Comparison of ENCODE assay signal across 13 mouse cellular contexts in the genomic region with DNA sequence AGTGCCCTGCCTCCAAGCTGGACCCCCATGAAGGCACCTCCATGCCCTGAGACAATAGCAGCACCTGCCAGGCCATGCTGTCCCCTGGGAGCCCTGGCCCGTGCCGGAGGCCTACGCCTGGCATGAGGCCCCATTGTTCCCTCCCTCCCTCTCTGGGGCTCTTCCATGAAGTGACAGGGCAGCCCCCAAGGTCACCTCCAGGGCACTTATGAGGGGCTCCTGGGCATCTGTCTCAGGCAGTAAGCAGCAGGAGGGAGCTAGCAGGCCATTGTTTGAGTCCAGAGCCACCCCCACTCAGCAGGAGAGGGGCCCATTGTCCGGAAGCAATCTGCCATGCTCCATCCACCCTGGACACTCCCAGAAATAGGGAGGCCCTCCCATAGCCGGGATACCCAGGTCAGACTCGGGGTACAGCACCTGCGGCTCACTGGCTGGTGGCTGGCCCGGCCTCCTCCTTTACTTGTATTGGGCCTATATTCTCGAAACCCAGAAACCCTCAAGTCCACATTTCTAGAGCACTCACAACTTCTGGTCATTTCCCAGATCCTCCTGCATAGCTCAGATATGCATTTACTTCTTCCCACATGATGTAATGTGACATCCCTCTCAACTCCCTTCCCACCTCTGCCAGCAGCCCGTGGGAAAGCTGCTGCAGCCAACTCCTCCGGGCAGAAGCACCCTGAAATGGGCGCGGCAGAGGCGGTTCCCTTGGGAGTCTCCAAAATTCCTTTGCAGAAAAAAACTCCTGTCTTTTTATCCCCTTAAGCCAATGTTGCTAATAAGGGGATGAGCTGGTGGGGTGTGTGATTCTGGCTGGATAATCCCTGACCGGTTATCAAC. TPM values are rescaled to one million over a fixed set of nuclear protein-coding genes. Genes with fewer than 3 reads are reported as not detected.
DNase-seq lines count a peak whose midpoint lies in the region; ATAC-seq and TF ChIP-seq lines count a peak whose summit lies in the region.
"Had no signal": no experiment of that assay in that cellular context is flagged by ENCODE, and none has a peak within 500 bp of the region (broad histone marks: within the 10 kb centered on the region; RNA-seq: fewer than 3 reads in every experiment).

No protein-coding gene starts in this region.

- TF ChIP-seq EP300 in stomach, postnatal 0 days (optimal IDR thresholded peaks at IDR 0.05) = no peak

- no peaks in the 10 kb centered on the region for H3K36me3 ChIP-seq in hindbrain, embryonic 10.5 days
- no peaks in the 10 kb centered on the region for H3K36me3 ChIP-seq in hindbrain, postnatal 0 days (ENCODE audit: insufficient read depth, low read length)
- no peaks in the 10 kb centered on the region for H3K36me3 ChIP-seq in neural tube, embryonic 12.5 days
- no peaks in the 10 kb centered on the region for H3K36me3 ChIP-seq in stomach, postnatal 0 days (ENCODE audit: control insufficient read depth, insufficient read depth, low read length)
- H3K36me3 ChIP-seq: G1E; hindbrain, embryonic 15.5 days; limb, embryonic 13.5 days; lung, embryonic 15.5 days had no signal

- WGBS in hindbrain, embryonic 10.5 days = 41% methylated on average over 15 of the region's 15 CpGs
- 28% methylated on average over 15 of the region's 15 CpGs for WGBS in hindbrain, postnatal 0 days
- WGBS in neural tube, embryonic 12.5 days = 25% methylated on average over 15 of the region's 15 CpGs
- WGBS in stomach, postnatal 0 days = 63% methylated on average over 15 of the region's 15 CpGs

- peaks cover 76% of the 10 kb centered on the region for H3K4me1 ChIP-seq in hindbrain, embryonic 10.5 days (replicated peaks)
- H3K4me1 ChIP-seq in hindbrain, postnatal 0 days (ENCODE audit: insufficient read depth, low read length) = peaks cover 11% of the 10 kb centered on the region
- peaks cover 49% of the 10 kb centered on the region for H3K4me1 ChIP-seq in neural tube, embryonic 12.5 days
- 0 out of 2 replicates have a peak, but pooled peaks cover 3% of the 10 kb centered on the region for H3K4me1 ChIP-seq in stomach, postnatal 0 days (replicated peaks; ENCODE audit: control insufficient read depth, insufficient read depth)

- H3K4me3 ChIP-seq in hindbrain, embryonic 10.5 days = peak overlapping the region; percentile 21; the same call in 1 of the 2 replicates
- no peak overlapping the region for H3K4me3 ChIP-seq in hindbrain, postnatal 0 days (ENCODE audit: low read length)
- H3K4me3 ChIP-seq in neural tube, embryonic 12.5 days = no peak overlapping the region
- H3K4me3 ChIP-seq in stomach, postnatal 0 days (ENCODE audit: low read depth, low read length) = no peak overlapping the region
- H3K4me3 ChIP-seq: hindbrain, embryonic 15.5 days; limb, embryonic 13.5 days; lung, embryonic 15.5 days had no signal

- no peaks in the 10 kb centered on the region for H3K9me3 ChIP-seq in hindbrain, embryonic 10.5 days
- no peaks in the 10 kb centered on the region for H3K9me3 ChIP-seq in hindbrain, postnatal 0 days (ENCODE audit: low read length)
- H3K9me3 ChIP-seq in neural tube, embryonic 12.5 days = no peaks in the 10 kb centered on the region
- H3K9me3 ChIP-seq in stomach, postnatal 0 days (ENCODE audit: control insufficient read depth, low read length) = no peaks in the 10 kb centered on the region
- H3K9me3 ChIP-seq: G1E; hindbrain, embryonic 15.5 days; limb, embryonic 13.5 days; lung, embryonic 15.5 days had no signal

- peaks cover 41% of the 10 kb centered on the region for H3K27me3 ChIP-seq in hindbrain, embryonic 10.5 days (ENCODE audit: insufficient read depth, poor library complexity, severe bottlenecking)
- H3K27me3 ChIP-seq in hindbrain, postnatal 0 days (ENCODE audit: insufficient read depth, low read length) = no peaks in the 10 kb centered on the region
- H3K27me3 ChIP-seq in neural tube, embryonic 12.5 days (replicated peaks) = peaks cover 3% of the 10 kb centered on the region
- H3K27me3 ChIP-seq in stomach, postnatal 0 days (ENCODE audit: control insufficient read depth, insufficient read depth, low read length) = no peaks in the 10 kb centered on the region
- H3K27me3 ChIP-seq: limb, embryonic 13.5 days; lung, embryonic 15.5 days had no signal

- peak; percentile 49 for DNase-seq in hindbrain, embryonic 10.5 days (ENCODE audit: low spot score)
- no peak for DNase-seq in hindbrain, postnatal 0 days (ENCODE audit: low spot score)
- DNase-seq in neural tube, embryonic 10.5 days (ENCODE audit: extremely low spot score, low spot score) = no peak
- peak; percentile 21 for DNase-seq in embryo, embryonic 9.5 days (ENCODE audit: extremely low spot score)
- no peak for DNase-seq in stomach, postnatal 0 days (ENCODE audit: low spot score)
- no peak for DNase-seq in spleen, adult 12 weeks (ENCODE audit: low spot score)
- DNase-seq: kidney, postnatal 10 days had no signal

- TF ChIP-seq CTCF in hindbrain, postnatal 0 days (IDR thresholded peaks at IDR 0.05; ENCODE audit: low read depth) = no peak
- no peak for TF ChIP-seq CTCF in stomach, postnatal 0 days (IDR thresholded peaks at IDR 0.05; ENCODE audit: low read depth)

- peak overlapping the region; percentile 84 for H3K27ac ChIP-seq in hindbrain, embryonic 10.5 days
- H3K27ac ChIP-seq in hindbrain, postnatal 0 days = no peak overlapping the region
- H3K27ac ChIP-seq in neural tube, embryonic 12.5 days = no peak overlapping the region
- H3K27ac ChIP-seq in stomach, postnatal 0 days (replicated peaks) = no peak overlapping the region
- H3K27ac ChIP-seq: hindbrain, embryonic 15.5 days; limb, embryonic 13.5 days; lung, embryonic 15.5 days had no signal

- ATAC-seq in hindbrain, postnatal 0 days = no peak
- ATAC-seq in neural tube, embryonic 12.5 days (ENCODE audit: low FRiP score, low read depth) = no peak
- ATAC-seq in stomach, postnatal 0 days (ENCODE audit: low FRiP score, low TSS enrichment) = no peak

- no peak overlapping the region for H3K4me2 ChIP-seq in hindbrain, postnatal 0 days (ENCODE audit: low read depth, low read length)
- H3K4me2 ChIP-seq in neural tube, embryonic 12.5 days (replicated peaks) = 0 out of 2 replicates have a peak overlapping the region, but pooled peaks have one; percentile 24
- no peak overlapping the region for H3K4me2 ChIP-seq in stomach, postnatal 0 days (replicated peaks; ENCODE audit: low read depth)
- H3K4me2 ChIP-seq: hindbrain, embryonic 15.5 days; limb, embryonic 13.5 days; lung, embryonic 15.5 days had no signal

- H3K9ac ChIP-seq in hindbrain, postnatal 0 days (replicated peaks; ENCODE audit: low read length) = no peak overlapping the region
- no peak overlapping the region for H3K9ac ChIP-seq in neural tube, embryonic 12.5 days
- H3K9ac ChIP-seq in stomach, postnatal 0 days (ENCODE audit: low read length) = 0 out of 2 replicates have a peak overlapping the region, but pooled peaks have one; percentile 18
- H3K9ac ChIP-seq: hindbrain, embryonic 15.5 days; limb, embryonic 13.5 days; lung, embryonic 15.5 days had no signal

RNA-seq across cellular contexts. Expression of a gene that starts 30.9 kb away (rescaled TPM):
- polyA plus RNA-seq in hindbrain, embryonic 10.5 days (2016; fragmentation: Nextera tagmentation; extraction: Ambion mirVana) = 0.19 and 0.37 TPM in 2 replicates
- total RNA-seq in hindbrain, postnatal 0 days (2014; rRNA removed) = 1.6 TPM in 1 of 2 replicates, not detected in the other
- 0.20 TPM in 1 of 2 replicates, not detected in the other for polyA plus RNA-seq in hindbrain, postnatal 0 days (2015; fragmentation: Nextera tagmentation; extraction: Ambion mirVana)
- polyA plus RNA-seq in neural tube, embryonic 12.5 days (2016; fragmentation: Nextera tagmentation; extraction: Ambion mirVana) = 0.53 TPM in 1 of 2 replicates, not detected in the other
- polyA plus RNA-seq in stomach, postnatal 0 days (2015; fragmentation: Nextera tagmentation; extraction: Ambion mirVana) = 111 and 135 TPM in 2 replicates
- total RNA-seq: G1E; granulocyte monocyte progenitor cell, adult 5-6 weeks had no signal
- polyA plus RNA-seq: G1E; hindbrain, embryonic 15.5 days had no signal

Comparison
In these comparisons a context has a peak if more than half of its experiments do, and no peak if none do; other contexts are left out.
1. DNase-seq: peak in hindbrain, embryonic 10.5 days (single experiment) and embryo, embryonic 9.5 days (single experiment); none in hindbrain, postnatal 0 days (single experiment), neural tube, embryonic 10.5 days (single experiment), stomach, postnatal 0 days (single experiment) and spleen, adult 12 weeks (single experiment).
2. RNA of a gene that starts 30.9 kb away (polyA plus RNA-seq): 111 to 135 TPM in stomach, postnatal 0 days; 0.53 TPM in neural tube, embryonic 12.5 days, 0.19 to 0.37 TPM in hindbrain, embryonic 10.5 days and 0.20 TPM in hindbrain, postnatal 0 days; every median in the first group is over 10 times any median in the second.